Mouse (Mus musculus): Measurements from ENCODE around the gene Schip1. TPM values are rescaled to one million over a fixed set of nuclear protein-coding genes. Genes with fewer than 3 reads are reported as not detected.

The Schip1 gene
- polyA plus RNA-seq, 1 experiment from 2014 or later = 2.3 TPM

GRCm38 (mm10) chr3:68160175-68160574, 95.6 kb downstream of the Schip1 start:
- H3K4me3 ChIP-seq (ENCODE audit: low read depth, low read length) = no peak overlapping the region
- DNase-seq = no peak
- H3K27ac ChIP-seq (ENCODE audit: low read depth) = no peak overlapping the region
- no peaks in the 10 kb centered on the region for H3K4me1 ChIP-seq (ENCODE audit: insufficient read depth)
- H3K9me3 ChIP-seq (ENCODE audit: low read length) = no peaks in the 10 kb centered on the region
- H3K4me2 ChIP-seq (ENCODE audit: low read depth, low read length) = no peak overlapping the region
- H3K36me3 ChIP-seq (replicated peaks; ENCODE audit: insufficient read depth, low read length) = no peaks in the 10 kb centered on the region
- no peak for TF ChIP-seq EP300 (IDR thresholded peaks at IDR 0.05; ENCODE audit: low read depth)
- no peak for TF ChIP-seq CTCF (IDR thresholded peaks at IDR 0.05; ENCODE audit: low read depth)
- H3K9ac ChIP-seq (replicated peaks) = no peak overlapping the region
- 67% methylated on average over 1 of the region's 1 CpGs for WGBS (ENCODE audit: insufficient replicate concordance)
- no peaks in the 10 kb centered on the region for H3K27me3 ChIP-seq (ENCODE audit: insufficient read depth, low read length)
- ATAC-seq = no peak

- Histone ChIP-seq H3K27me3 (ENCODE audit: insufficient read depth, low read length) (no peaks in the 10 kb centered on the region), H3K4me3 (ENCODE audit: low read depth, low read length) (no peak overlapping the region), H3K9me3 (ENCODE audit: low read length) (no peaks in the 10 kb centered on the region), H3K4me1 (ENCODE audit: insufficient read depth) (no peaks in the 10 kb centered on the region), H3K9ac (replicated peaks) (no peak overlapping the region), H3K27ac (ENCODE audit: low read depth) (no peak overlapping the region), H3K36me3 (replicated peaks; ENCODE audit: insufficient read depth, low read length) (no peaks in the 10 kb centered on the region), H3K4me2 (ENCODE audit: low read depth, low read length) (no peak overlapping the region)
- ATAC-seq = peak; percentile 29; the same call in 1 of the 2 replicates
- TF ChIP-seq EP300 (IDR thresholded peaks at IDR 0.05; ENCODE audit: low read depth) = no peak; the same call in 1 of the 2 replicates
- no peak for TF ChIP-seq CTCF (IDR thresholded peaks at IDR 0.05; ENCODE audit: low read depth)
- DNase-seq = no peak
- 28% methylated on average over 3 of the region's 3 CpGs for WGBS (ENCODE audit: insufficient replicate concordance)
These were observed 96.2 kb downstream of the Schip1 start for GRCm38 (mm10) chr3:68160760-68161159.

GRCm38 (mm10) chr3:68178248-68178647, 113.6 kb downstream of the Schip1 start:
- Histone ChIP-seq H3K9ac (replicated peaks) (no peak overlapping the region), H3K4me2 (ENCODE audit: low read depth, low read length) (no peak overlapping the region), H3K4me3 (ENCODE audit: low read depth, low read length) (no peak overlapping the region), H3K4me1 (ENCODE audit: insufficient read depth) (no peaks in the 10 kb centered on the region), H3K9me3 (ENCODE audit: low read length) (no peaks in the 10 kb centered on the region), H3K36me3 (replicated peaks; ENCODE audit: insufficient read depth, low read length) (no peaks in the 10 kb centered on the region), H3K27me3 (ENCODE audit: insufficient read depth, low read length) (no peaks in the 10 kb centered on the region), H3K27ac (ENCODE audit: low read depth) (no peak overlapping the region)
- no peak for DNase-seq
- 60% methylated on average over 1 of the region's 1 CpGs for WGBS (ENCODE audit: insufficient replicate concordance)
- no peak for ATAC-seq
- TF ChIP-seq EP300 (IDR thresholded peaks at IDR 0.05; ENCODE audit: low read depth) (no peak), CTCF (IDR thresholded peaks at IDR 0.05; ENCODE audit: low read depth) (no peak)

- H3K27me3 ChIP-seq (ENCODE audit: insufficient read depth, low read length) = no peaks in the 10 kb centered on the region
- no peaks in the 10 kb centered on the region for H3K36me3 ChIP-seq (replicated peaks; ENCODE audit: insufficient read depth, low read length)
- ATAC-seq (no peak), DNase-seq (no peak)
- no peak overlapping the region for H3K9ac ChIP-seq (replicated peaks)
- 59% methylated on average over 8 of the region's 8 CpGs for WGBS (ENCODE audit: insufficient replicate concordance)
- no peak overlapping the region for H3K4me3 ChIP-seq (ENCODE audit: low read depth, low read length)
- no peaks in the 10 kb centered on the region for H3K4me1 ChIP-seq (ENCODE audit: insufficient read depth)
- H3K4me2 ChIP-seq (ENCODE audit: low read depth, low read length) = no peak overlapping the region
- H3K9me3 ChIP-seq (ENCODE audit: low read length) = no peaks in the 10 kb centered on the region
- TF ChIP-seq EP300 (IDR thresholded peaks at IDR 0.05; ENCODE audit: low read depth) (no peak), CTCF (IDR thresholded peaks at IDR 0.05; ENCODE audit: low read depth) (no peak)
- no peak overlapping the region for H3K27ac ChIP-seq (ENCODE audit: low read depth)
These were observed 122.9 kb downstream of the Schip1 start for GRCm38 (mm10) chr3:68187471-68187870.

- 56% methylated on average over 2 of the region's 2 CpGs for WGBS (ENCODE audit: insufficient replicate concordance)
- no peak overlapping the region for H3K9ac ChIP-seq (replicated peaks)
- no peak for ATAC-seq
- H3K27ac ChIP-seq (ENCODE audit: low read depth) = no peak overlapping the region
- no peak overlapping the region for H3K4me3 ChIP-seq (ENCODE audit: low read depth, low read length)
- H3K27me3 ChIP-seq (ENCODE audit: insufficient read depth, low read length) = no peaks in the 10 kb centered on the region
- no peaks in the 10 kb centered on the region for H3K9me3 ChIP-seq (ENCODE audit: low read length)
- no peak for DNase-seq
- H3K4me2 ChIP-seq (ENCODE audit: low read depth, low read length) = no peak overlapping the region
- no peaks in the 10 kb centered on the region for H3K4me1 ChIP-seq (ENCODE audit: insufficient read depth)
- TF ChIP-seq CTCF (IDR thresholded peaks at IDR 0.05; ENCODE audit: low read depth) = no peak
- no peak for TF ChIP-seq EP300 (IDR thresholded peaks at IDR 0.05; ENCODE audit: low read depth)
- H3K36me3 ChIP-seq (replicated peaks; ENCODE audit: insufficient read depth, low read length) = no peaks in the 10 kb centered on the region
These were observed 124.5 kb downstream of the Schip1 start for GRCm38 (mm10) chr3:68189100-68189499.

GRCm38 (mm10) chr3:68196933-68197332, 132.3 kb downstream of the Schip1 start:
- Histone ChIP-seq H3K27ac (ENCODE audit: low read depth) (no peak overlapping the region), H3K27me3 (ENCODE audit: insufficient read depth, low read length) (no peaks in the 10 kb centered on the region), H3K36me3 (replicated peaks; ENCODE audit: insufficient read depth, low read length) (no peaks in the 10 kb centered on the region), H3K4me2 (ENCODE audit: low read depth, low read length) (no peak overlapping the region), H3K9me3 (ENCODE audit: low read length) (no peaks in the 10 kb centered on the region), H3K4me1 (ENCODE audit: insufficient read depth) (no peaks in the 10 kb centered on the region), H3K9ac (replicated peaks) (no peak overlapping the region), H3K4me3 (ENCODE audit: low read depth, low read length) (no peak overlapping the region)
- no peak for ATAC-seq
- 69% methylated on average over 1 of the region's 1 CpGs for WGBS (ENCODE audit: insufficient replicate concordance)
- no peak for DNase-seq
- TF ChIP-seq CTCF (IDR thresholded peaks at IDR 0.05; ENCODE audit: low read depth) = no peak
- no peak for TF ChIP-seq EP300 (IDR thresholded peaks at IDR 0.05; ENCODE audit: low read depth)

- Histone ChIP-seq H3K27ac (ENCODE audit: low read depth) (no peak overlapping the region), H3K27me3 (ENCODE audit: insufficient read depth, low read length) (no peaks in the 10 kb centered on the region), H3K4me3 (ENCODE audit: low read depth, low read length) (no peak overlapping the region), H3K36me3 (replicated peaks; ENCODE audit: insufficient read depth, low read length) (no peaks in the 10 kb centered on the region), H3K9me3 (ENCODE audit: low read length) (no peaks in the 10 kb centered on the region), H3K9ac (replicated peaks) (no peak overlapping the region), H3K4me1 (ENCODE audit: insufficient read depth) (no peaks in the 10 kb centered on the region), H3K4me2 (ENCODE audit: low read depth, low read length) (no peak overlapping the region)
- TF ChIP-seq CTCF (IDR thresholded peaks at IDR 0.05; ENCODE audit: low read depth) (no peak), EP300 (IDR thresholded peaks at IDR 0.05; ENCODE audit: low read depth) (no peak)
- DNase-seq (no peak), ATAC-seq (no peak)
- WGBS (ENCODE audit: insufficient replicate concordance) = 49% methylated on average over 1 of the region's 1 CpGs
These were observed 136.6 kb downstream of the Schip1 start for GRCm38 (mm10) chr3:68201214-68201613.
